Mouse (Mus musculus) hindbrain, embryonic 15.5 days (tissue): ENCODE data around the gene Olfr472. TPM values are rescaled to one million over a fixed set of nuclear protein-coding genes. Genes with fewer than 3 reads are reported as not detected.
"Not testable (repeated sequence)": the region's sequence is repeated elsewhere in the genome, so short reads cannot be mapped to it uniquely, and the experiment has no call there.

Experiments
- ATAC-seq: fragments of 200-750 bp; cut with Nextera tagmentation; 2 replicates; pipeline ENCODE4 v1.8.0; 2017; ENCODE audit warnings: low read depth, moderate number of reproducible peaks, moderate TSS enrichment; ENCODE audit not compliant: low FRiP score
- H3K27ac ChIP-seq: fragments of 300-500 bp; sonication (generic); replicated peaks from 2 replicates; pipeline ENCODE4 v1.5.1; 2015; ENCODE audit warnings: mild to moderate bottlenecking, inconsistent platforms
- H3K27me3 ChIP-seq: fragments of 300-500 bp; sonication (generic); 2 replicates; pipeline ENCODE4 v1.6.1; 2015; ENCODE audit warnings: control low read depth, inconsistent platforms
- H3K36me3 ChIP-seq: fragments of 300-500 bp; sonication (generic); 2 replicates; pipeline ENCODE4 v1.6.1; 2015; ENCODE audit warnings: control low read depth, inconsistent platforms
- H3K4me1 ChIP-seq: fragments of 300-500 bp; sonication (generic); replicated peaks from 2 replicates; pipeline ENCODE4 v1.6.1; 2015; ENCODE audit warnings: control low read depth, inconsistent platforms
- H3K4me2 ChIP-seq: fragments of 300-500 bp; sonication (generic); 2 replicates; pipeline ENCODE4 v1.6.1; 2015; ENCODE audit warnings: moderate library complexity, mild to moderate bottlenecking, inconsistent platforms
- H3K4me3 ChIP-seq: fragments of 300-500 bp; sonication (generic); 2 replicates; pipeline ENCODE4 v1.5.1; 2015; ENCODE audit warnings: mild to moderate bottlenecking, inconsistent platforms
- H3K9ac ChIP-seq: fragments of 300-500 bp; sonication (generic); 2 replicates; pipeline ENCODE4 v1.6.1; 2015; ENCODE audit warnings: inconsistent platforms
- H3K9me3 ChIP-seq: fragments of 300-500 bp; sonication (generic); 2 replicates; pipeline ENCODE4 v1.6.1; 2016; ENCODE audit warnings: control low read depth, inconsistent platforms
- WGBS: fragments of 180-500 bp; shearing (Covaris S2); methylation state at CpG from one replicate; pipeline ENCODE4 v1.1.7; 2015; 5-methylcytosine and 5-hydroxymethylcytosine counted together
- polyA plus RNA-seq: library from polyadenylated mRNA; unstranded; fragments of >200 nt; fragmentation: Nextera tagmentation; extraction: Ambion mirVana; gene quantifications from 2 replicates; pipeline ENCODE4 v1.2.1, GENCODE M21; 2015

Gene Olfr472
- 0.03 TPM in 1 of 2 replicates, not detected in the other for polyA plus RNA-seq

- no peak for ATAC-seq
- Histone ChIP-seq H3K27me3 (no peaks in the 10 kb centered on the region), H3K4me1 (no peaks in the 10 kb centered on the region), H3K27ac (no peak within 1 kb of the TSS), H3K4me3 (no peak within 1 kb of the TSS), H3K36me3 (no peaks in the 10 kb centered on the region), H3K9ac (no peak within 1 kb of the TSS), H3K4me2 (no peak within 1 kb of the TSS), H3K9me3 (no peaks in the 10 kb centered on the region)
Measured at GRCm38 (mm10) chr7:107897602-107898001, at the start of gene Olfr472. Gene Olfr472 (plus strand): TSS chr7:107897902.

GRCm38 (mm10) chr7:107930146-107930545, 32.4 kb downstream of the Olfr472 start, which contains the start of gene Olfr473:
Gene Olfr473 (plus strand): TSS chr7:107930446.
- H3K4me2 ChIP-seq, result no peak within 1 kb of the TSS
- no peak within 1 kb of the TSS for H3K27ac ChIP-seq
- H3K4me3 ChIP-seq, result no peak within 1 kb of the TSS
- no peaks in the 10 kb centered on the region for H3K4me1 ChIP-seq
- H3K36me3 ChIP-seq, result no peaks in the 10 kb centered on the region
- no peaks in the 10 kb centered on the region for H3K9me3 ChIP-seq
- H3K27me3 ChIP-seq, result no peaks in the 10 kb centered on the region
- 97% methylated on average over 1 of the region's 1 CpGs for WGBS
- no peak within 1 kb of the TSS for H3K9ac ChIP-seq
- no peak for ATAC-seq

- ATAC-seq, H3K36me3 ChIP-seq: not testable (repeated sequence)
- WGBS, result 97% methylated on average over 12 of the region's 12 CpGs
Measured at GRCm38 (mm10) chr7:107952539-107952938, 54.8 kb downstream of the Olfr472 start.

GRCm38 (mm10) chr7:107954343-107954742, 56.6 kb downstream of the Olfr472 start, which contains the start of gene Olfr474:
Gene Olfr474 (plus strand): TSS chr7:107954643.
- no peak within 1 kb of the TSS for H3K9ac ChIP-seq
- WGBS, result 97% methylated on average over 1 of the region's 1 CpGs
- H3K36me3 ChIP-seq, result no peaks in the 10 kb centered on the region
- no peaks in the 10 kb centered on the region for H3K9me3 ChIP-seq
- H3K27me3 ChIP-seq, result no peaks in the 10 kb centered on the region
- H3K27ac ChIP-seq, result no peak within 1 kb of the TSS
- no peaks in the 10 kb centered on the region for H3K4me1 ChIP-seq
- H3K4me3 ChIP-seq, result no peak within 1 kb of the TSS
- H3K4me2 ChIP-seq, result no peak within 1 kb of the TSS
- ATAC-seq, result no peak

More at GRCm38 (mm10) chr7:107952539-107952938, 54.8 kb downstream of the Olfr472 start:
- not testable (repeated sequence) for H3K9ac ChIP-seq, H3K27ac ChIP-seq, H3K9me3 ChIP-seq, H3K4me1 ChIP-seq, H3K4me2 ChIP-seq, H3K4me3 ChIP-seq, H3K27me3 ChIP-seq

Other genes starting within 250 kb of the Olfr472 start
- 0.13 TPM in 2 replicates for gene Cyb5r2, start 139.9 kb upstream of the Olfr472 start, polyA plus RNA-seq
- gene Ovch2, start 96.7 kb upstream of the Olfr472 start, polyA plus RNA-seq, result not detected in 2 replicates
- gene Olfr467, start 85.6 kb upstream of the Olfr472 start, polyA plus RNA-seq, result not detected in 2 replicates
- not detected in 2 replicates for gene Olfr469, start 72.4 kb upstream of the Olfr472 start, polyA plus RNA-seq
- not detected in 2 replicates for gene Olfr470, start 50.4 kb upstream of the Olfr472 start, polyA plus RNA-seq
- not detected in 2 replicates for gene Olfr473, start 32.5 kb downstream of the Olfr472 start, polyA plus RNA-seq
- not detected in 2 replicates for gene Olfr474, start 56.7 kb downstream of the Olfr472 start, polyA plus RNA-seq
- gene Olfr476, start 66.9 kb downstream of the Olfr472 start, polyA plus RNA-seq, result not detected in 2 replicates
- gene Olfr477, start 88.8 kb downstream of the Olfr472 start, polyA plus RNA-seq, result not detected in 2 replicates
- not detected in 2 replicates for gene Olfr478, start 136.1 kb downstream of the Olfr472 start, polyA plus RNA-seq
- gene Olfr479, start 152.8 kb downstream of the Olfr472 start, polyA plus RNA-seq, result not detected in 2 replicates
- gene Olfr480, start 169.4 kb downstream of the Olfr472 start, polyA plus RNA-seq, result not detected in 2 replicates
- gene Olfr481, start 182.0 kb downstream of the Olfr472 start, polyA plus RNA-seq, result not detected in 2 replicates
- 0.07 TPM in 1 of 2 replicates, not detected in the other for gene Olfr482, start 199.7 kb downstream of the Olfr472 start, polyA plus RNA-seq
- gene Olfr483, start 202.9 kb downstream of the Olfr472 start, polyA plus RNA-seq, result not detected in 2 replicates
- not detected in 2 replicates for gene Olfr484, start 229.5 kb downstream of the Olfr472 start, polyA plus RNA-seq